Mouse (Mus musculus) adrenal gland, postnatal 4 days (tissue): ENCODE measurements around the gene Fgfr2. TPM values are rescaled to one million over a fixed set of nuclear protein-coding genes. Genes with fewer than 3 reads are reported as not detected.

Experiments
- DNase-seq, 2 experiments: peaks; one replicate each; pipeline ENCODE4 v3.0.0; 2021 to 2022; ENCODE audit warnings: low spot score in 2 of 2, mixed read lengths in 2 of 2
- total RNA-seq, 2 experiments: library from RNA; stranded (reverse); gene quantifications; 2 replicates each; pipeline ENCODE4 v1.2.3; 2021

Fgfr2 gene
- total RNA-seq, 2 experiments from 2014 or later = 205 to 210 TPM

DNA sequence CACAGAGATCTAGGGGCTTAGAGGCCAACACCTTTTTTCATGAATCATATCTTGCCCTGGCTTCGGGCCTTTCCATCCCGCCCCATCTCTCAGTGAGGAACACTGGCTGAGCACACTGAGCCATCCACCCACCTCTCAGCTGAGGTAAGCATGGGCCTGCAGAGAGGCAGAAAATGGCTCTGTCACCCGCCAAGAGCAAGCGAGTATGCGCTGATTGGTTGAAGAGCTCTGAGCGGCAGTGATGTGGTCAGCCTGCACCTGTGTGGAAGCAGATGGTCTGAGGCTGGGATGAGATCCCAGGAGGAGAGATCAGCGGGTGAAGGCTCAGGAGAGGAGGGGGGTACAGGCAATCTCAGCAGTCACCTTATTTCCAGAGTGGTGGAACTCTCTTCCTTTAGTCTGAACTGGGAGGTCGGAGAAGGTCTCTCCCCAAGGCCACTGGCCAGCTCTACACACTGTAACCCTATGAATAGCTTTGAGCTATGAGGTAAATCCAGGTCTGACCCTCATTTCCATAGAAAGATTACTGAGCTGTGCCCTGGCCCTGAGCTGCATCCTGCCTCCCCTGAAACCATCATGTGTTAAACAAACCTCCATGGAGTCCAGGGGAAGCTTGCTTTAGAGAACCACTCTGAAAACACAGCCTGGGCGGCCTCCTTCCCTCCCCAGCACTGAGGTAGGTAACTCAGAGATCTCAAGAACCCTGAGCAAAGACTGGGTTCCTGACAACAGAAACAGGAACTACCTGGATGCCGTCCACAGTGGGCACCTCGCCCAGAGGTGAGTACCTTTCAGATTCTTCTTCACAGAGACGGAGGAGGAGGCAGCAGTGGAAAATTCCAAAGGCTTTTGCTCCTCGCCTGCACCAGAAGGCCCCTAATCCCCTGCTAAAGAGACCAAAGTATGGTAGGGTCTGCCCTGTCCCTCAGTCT is 316.0 kb downstream of the Fgfr2 start:
- DNase-seq = no peak

DNA sequence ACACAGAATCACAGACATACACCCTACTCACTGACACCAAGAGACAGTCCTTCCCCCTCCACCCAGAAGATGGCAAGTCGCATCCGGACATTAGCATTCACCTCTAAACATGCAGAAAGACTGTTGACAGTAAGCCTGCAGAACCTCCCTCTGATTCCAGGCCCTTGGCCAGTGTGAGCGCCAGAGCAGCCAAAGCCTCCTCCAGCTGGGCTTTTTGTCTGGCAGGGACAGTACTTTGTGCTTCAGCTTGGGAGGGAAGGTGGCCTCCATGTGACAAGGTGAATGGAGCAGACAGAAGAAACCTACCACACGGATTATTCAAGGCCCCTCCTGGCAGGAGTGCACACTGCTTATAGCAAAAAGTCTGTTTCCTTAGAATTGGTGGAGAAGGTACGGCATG is 316.9 kb downstream of the Fgfr2 start:
- DNase-seq = no peak

DNA sequence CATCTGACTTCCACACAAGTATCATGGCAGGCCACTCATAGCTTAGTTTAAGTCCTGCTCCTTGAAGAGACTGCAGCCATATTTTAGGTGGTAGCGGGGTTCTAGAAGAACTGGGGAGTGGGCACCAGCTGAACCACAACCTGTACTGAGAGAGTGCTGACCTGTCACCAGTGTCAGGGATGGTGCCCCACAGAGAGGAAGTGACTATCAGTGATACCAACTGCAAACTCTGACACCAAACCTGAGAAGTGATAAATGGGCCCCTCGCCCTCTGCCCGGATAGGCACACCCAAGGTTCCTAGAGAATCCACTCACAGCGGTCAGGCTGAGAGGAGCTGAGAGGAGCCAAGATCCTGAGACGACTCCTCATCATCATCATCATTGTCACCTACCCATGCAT is 318.2 kb downstream of the Fgfr2 start:
- no peak for DNase-seq

DNA sequence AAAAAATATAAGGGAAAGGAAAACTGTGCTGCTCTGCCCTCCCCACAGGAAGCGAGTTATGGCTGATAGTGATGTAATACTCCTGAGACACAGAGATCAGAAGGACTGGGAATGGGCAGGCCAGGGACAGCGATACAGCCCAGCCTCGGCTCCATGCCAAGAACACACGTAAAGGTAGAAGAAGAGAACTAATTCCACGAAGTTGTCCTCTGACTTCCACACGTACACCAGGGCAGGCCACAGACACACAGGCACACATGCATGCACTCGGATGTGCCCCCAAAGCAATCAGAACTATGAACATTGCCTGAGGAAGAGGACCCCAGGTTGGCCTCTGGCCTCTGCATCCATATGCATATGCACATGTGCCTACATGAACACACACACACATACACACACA is 318.7 kb downstream of the Fgfr2 start:
- no peak for DNase-seq

DNA sequence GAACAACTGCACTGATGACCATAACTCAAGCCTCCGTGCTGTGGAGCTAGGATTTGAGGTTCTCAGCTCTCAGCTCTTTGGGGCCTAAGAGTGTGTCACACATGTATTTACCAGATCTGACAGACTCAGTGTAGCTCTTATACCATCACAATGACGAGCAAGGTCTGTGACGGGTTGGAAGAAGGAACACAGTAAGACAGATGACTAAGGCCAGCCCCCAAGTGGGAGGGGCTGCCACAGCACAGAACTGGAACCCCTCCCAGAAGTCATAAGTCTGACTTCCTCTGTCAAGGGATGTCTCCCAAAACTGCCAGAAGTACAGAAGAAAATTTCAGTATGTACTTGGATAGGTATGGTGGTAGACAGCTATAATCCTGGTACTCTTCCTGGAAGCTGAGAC is 319.2 kb downstream of the Fgfr2 start:
- DNase-seq = no peak

DNA sequence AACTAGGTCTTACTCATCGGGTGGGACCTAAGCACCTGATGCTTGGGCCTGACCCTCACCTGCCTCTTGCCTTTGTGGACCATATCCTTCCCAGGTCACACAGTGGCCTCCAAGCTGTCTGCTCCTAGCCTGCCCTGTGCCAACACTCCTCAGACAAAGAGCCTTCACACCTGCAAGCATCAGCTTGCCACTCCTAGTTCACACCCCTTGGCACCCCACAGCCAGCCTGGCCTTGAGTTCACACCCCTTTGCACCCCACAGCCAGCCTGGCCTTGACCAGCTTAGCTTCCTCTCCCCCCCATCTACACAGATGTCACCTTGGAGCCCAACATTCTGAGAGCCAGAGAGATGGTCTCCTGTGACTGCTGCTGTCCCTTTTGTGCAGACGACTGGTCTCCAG is 319.8 kb downstream of the Fgfr2 start:
- no peak for DNase-seq

DNA sequence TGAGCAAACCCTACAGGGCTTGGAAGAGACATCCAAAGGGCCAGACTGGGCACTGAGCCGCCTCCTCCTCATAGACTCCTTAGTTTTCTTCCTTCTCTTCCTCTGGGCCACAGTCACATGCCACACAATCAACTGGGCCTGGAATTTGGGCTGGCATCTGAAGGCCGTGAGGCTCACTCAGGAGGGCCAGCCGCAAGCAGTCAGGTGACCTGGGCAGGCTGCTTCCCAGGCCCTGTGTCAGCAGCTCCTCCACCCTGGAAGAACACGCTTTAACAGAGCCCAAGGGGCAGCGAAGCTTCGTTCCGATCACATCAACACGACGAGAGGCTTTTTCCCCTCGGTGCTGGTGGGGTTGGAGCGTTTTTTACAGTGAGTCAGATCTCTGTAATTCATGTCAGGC is 320.5 kb downstream of the Fgfr2 start:
- no peak for DNase-seq

DNA sequence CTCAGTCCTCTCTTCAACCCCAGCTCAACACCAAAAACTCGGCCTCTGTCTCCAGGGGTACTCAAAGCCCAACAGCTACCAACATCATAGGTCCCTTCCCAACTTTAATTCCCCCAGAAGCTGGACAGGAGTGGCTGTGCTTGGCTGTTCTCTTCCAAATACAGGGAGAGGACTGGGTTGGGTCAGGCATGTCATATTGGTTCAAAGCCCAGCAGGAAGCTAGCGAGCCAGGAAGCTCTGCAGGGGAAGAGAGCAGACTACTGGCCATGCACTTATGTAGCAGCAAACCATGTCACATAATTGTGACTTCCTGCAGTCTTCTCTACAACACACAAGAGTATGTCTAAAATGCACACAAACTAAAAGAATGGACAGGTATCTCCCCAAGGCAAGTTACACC is 321.1 kb downstream of the Fgfr2 start:
- no peak for DNase-seq

DNA sequence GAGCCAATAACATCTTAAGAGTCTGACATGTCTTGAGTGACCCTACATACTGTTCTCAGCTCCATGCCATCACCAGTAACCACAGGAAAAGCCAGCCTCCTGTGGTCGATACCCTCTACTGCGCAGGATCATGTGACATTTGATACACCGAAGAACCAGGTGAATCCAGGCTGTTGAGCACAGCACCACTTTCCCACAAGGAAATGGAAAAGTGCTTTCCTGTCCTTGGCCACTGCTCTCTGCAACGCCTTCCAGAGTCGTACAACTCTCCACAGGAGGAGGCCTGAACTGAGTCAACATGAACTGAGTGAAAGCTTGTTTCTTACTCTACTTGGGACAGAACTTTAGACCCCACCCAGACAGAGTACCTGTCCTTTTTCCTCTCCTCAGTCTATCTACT is 321.6 kb downstream of the Fgfr2 start:
- no peak for DNase-seq

DNA sequence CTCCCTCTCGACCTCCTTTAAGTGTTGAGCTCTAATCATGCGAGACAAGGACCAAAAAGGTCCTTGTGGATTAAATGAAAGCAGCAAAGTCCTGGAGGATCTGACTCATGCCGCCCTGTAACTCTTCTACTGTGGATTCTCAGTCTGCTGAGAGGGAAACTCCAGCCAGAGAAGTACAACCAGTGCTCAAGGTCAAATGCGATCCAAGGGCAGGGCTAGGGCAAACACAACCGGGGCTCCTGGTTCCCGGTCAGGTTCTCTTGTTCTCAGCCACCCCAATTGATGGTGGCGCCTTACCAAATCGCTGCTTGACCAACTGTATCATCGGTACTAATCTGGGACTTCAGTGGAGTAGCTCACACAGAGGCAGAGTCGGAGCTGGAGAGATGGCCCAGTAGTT is 322.3 kb downstream of the Fgfr2 start:
- no peak for DNase-seq

DNA sequence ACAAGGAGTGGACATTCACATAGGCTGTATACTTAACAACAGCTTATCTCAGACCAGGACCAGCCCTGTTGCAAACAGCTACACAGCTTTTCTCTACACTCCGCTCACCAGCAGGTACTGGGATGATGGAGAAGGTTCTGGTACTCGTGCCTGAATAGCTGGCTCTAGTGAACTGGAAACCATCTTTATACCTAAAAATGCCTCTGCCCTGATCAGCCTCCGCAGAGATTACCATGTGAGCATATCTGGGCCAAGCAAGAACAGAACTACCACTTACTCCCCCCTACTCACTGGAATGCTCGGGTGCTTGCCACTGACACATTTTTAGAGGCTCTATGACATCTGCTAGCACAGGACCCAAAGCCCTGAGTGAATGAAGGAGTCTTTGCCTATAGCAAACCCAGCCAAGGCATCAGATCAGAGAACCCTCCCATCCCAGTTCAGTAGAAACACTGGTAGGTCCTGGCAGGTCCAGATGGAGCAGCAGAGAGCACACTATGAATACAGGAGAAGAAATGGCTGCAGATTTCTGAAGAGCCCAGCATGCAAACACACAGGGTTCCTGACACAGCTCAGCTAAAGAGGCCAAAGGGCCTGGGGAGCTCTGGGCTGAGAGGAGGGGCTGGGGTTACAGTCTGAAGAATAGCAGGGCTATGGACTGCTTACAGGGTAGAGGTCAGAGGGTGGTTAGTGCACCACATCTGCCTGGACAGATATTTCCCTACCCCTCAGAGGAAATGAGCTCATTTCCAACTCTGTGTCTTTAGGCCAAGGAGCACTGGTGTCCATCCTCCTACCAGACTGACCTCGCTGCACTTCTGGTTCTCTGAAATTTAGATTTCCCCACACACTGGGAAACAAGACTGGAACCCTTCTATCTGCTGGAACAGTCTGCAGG is 323.8 kb downstream of the Fgfr2 start:
- peak in 1 of 2 experiments; percentile 2 for DNase-seq

DNA sequence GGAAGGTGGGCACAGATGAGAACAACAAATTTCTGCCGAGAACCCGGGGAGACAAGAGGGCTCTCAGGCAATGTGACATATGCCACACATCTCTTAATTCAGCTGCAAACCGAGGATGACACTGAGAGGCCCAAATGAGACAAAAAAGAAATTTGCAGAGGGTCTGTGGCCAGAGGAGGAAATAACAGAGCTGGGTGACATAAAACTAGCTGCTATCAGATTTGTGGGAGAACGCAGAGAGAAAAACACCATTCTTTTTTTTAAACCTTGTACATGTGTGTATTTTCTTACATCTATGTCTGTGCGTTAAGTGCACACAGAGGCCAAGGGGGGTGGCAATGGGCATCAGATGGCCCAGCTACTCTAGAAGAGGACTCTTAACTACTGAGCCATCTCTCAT is 328.0 kb downstream of the Fgfr2 start:
- DNase-seq = no peak

DNA sequence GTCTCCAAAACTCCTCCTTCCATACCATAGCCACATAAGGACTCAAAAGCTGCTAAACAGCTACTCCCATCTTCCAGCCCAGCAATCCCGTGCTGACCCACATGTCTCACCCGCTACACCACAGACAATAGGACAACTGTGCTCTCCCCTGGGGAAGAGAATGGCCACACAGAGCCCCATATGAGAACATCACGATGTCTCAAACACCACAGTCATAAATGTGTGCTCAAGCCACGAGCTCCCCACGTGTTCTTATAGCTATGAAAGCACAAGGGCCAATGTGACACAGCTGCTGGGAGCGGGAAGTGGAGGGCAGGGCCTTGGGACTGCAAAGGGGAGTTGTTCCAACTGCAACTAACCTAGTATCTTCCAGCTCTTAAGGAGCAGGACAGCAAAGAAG is 329.7 kb downstream of the Fgfr2 start:
- DNase-seq = no peak

DNA sequence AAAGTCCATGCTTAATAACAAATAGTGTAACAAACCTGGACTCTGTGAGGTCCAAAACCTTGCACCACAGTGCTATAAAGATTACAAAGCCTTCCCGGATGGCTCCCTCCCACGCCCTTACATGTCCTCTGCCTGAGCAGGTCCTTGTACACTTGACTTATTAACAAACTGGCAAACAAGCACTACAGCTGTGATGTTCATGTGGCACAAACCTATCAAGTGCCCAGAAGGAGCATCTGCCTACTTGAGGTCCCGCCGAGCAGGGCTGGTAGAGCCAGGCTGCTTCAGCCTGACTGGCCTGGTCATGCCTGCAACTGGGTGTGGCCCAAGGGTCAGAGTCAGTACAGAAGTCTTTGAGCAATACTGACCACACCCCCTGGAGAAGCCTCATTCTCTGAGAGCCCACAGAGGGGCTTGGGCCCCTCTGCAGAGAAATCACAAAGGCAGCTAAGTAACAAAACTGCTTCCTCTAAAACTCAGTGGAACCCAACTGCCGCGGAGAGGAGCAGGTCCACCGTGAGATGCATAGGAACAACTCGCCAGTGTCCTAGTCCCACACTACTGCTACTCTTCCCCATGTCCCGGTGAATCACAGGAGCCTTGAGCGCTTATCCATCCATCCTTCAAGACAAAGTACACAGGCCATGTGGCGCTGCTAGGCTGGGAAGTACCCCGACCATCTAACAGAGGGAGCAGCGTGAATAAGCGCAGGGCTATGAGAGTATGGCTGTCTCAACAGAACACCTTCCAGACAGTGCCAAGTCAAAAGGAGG is 332.5 kb downstream of the Fgfr2 start:
- DNase-seq = no peak

DNA sequence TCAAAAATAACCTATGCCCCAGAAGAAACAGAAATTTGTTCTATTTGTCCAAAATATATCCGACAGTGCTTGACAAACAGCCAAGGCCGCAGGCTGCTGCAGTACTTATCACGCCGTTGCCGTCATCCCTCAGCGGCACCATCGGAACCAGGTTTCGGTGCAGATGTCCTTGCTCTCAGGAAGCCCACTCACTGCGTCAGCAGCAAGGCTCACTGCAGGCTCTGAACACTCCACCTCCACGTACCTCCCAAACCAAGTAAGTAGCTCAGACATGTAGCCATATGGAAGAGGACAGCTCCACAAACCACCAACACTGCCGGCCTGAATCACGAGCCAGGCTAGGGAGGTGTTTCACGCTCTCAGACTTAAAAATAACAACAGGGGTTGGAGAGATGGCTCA is 334.3 kb downstream of the Fgfr2 start:
- no peak for DNase-seq

DNA sequence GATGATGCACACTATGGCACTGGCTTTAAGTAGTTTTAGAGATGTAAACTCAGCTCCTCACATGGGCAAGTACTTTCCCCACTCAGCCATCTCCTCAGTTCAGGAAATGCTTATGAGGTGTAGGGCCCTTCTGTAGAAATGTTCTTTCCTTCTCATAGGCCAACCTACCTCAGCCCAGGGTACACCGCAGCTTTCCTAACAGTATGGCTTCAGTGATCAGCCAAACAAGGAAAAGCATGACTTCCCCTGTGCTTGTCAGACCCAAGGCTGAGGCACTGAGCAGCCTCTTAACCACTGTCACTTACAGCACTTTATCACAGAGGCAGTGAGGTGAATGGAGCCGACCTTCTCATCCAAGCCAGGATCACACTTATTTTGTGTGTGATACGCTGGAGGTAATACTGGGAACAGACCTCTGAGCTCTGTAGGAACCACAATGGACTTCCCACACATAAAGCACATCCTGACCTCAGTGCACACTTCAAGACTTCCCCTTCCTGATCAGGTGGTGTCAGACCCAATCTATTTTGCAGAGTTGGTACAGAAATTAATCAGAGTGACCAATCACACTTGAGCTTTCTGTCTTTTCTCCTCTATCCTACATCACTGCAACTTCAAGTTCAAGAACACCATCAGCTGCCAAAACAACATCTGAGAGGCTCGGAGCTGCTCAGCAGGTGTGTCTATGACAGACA is 335.5 kb downstream of the Fgfr2 start:
- DNase-seq = no peak

DNA sequence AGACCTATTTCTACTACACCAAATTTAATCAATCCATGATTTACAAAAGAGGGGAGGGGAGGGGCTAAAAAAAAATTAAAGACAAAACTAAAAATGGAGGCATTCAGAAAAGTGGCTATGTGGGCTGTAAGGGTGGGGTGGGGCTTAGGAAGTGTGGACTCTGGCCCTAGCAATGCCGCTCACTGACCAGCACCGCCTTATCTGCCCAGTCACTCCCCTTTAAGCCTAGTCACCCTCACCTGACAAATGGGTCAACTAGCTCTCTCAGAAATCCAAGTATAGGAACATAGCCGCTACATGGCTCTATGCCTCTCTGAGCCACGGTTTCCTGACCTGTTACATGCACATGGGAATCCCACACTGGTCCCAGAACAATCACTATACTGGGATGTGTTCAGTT is 336.1 kb downstream of the Fgfr2 start:
- no peak for DNase-seq

DNA sequence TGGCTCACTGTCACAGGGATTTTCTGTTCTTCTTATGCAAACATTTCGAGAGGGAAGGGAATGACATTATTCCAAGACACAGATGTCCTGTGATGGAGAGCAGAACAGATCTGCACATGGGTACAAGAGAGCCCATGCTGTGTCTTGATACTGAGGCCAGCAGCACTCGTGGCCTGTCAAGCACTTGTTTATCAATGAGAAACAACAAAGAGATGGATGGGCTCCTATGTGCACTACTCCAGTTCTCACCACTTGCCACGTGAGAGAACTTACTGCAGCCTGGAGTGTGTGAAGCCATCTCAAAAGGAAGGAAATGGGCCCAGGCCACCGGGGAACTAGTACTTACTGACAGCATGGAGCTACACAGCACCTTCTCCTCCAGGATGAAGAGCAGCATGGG is 336.6 kb downstream of the Fgfr2 start:
- no peak for DNase-seq

DNA sequence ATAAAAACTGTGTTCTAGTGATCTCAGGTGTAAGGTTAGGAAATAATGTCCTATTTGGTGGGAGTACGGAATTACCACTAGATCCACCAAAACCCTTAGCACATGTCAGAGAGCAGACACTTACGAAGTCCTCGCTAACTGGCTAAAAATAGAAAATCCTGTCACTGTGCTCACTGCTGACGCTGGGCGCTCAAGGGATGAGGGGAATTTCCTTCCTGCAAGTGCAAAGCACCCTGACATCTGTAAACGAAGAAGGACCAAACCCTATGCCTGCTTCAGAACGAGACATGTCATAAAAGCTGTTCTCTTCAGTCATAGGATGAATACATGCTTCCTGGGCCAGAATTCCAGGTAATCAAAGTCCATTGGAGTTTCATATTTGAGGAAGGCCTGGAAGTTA is 337.1 kb downstream of the Fgfr2 start:
- no peak for DNase-seq

DNA sequence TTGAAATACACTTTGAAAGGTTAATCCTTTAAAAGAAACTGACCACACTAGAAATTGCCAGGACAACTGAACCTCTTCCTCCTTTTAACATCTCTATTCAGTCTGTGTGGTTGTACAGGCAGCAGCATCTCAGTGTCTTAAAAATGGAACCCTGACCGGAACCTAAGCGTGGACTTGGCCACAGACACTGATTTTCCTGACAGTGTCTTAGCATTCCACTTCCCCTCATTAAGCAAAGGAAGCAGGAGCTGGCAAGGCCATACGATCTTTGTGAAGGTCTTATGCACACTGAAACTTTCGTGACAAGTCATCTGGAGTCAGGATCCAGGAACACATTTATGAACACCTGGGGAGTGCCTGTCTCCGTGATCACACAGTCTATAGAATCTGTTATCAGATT is 339.0 kb downstream of the Fgfr2 start:
- no peak for DNase-seq

DNA sequence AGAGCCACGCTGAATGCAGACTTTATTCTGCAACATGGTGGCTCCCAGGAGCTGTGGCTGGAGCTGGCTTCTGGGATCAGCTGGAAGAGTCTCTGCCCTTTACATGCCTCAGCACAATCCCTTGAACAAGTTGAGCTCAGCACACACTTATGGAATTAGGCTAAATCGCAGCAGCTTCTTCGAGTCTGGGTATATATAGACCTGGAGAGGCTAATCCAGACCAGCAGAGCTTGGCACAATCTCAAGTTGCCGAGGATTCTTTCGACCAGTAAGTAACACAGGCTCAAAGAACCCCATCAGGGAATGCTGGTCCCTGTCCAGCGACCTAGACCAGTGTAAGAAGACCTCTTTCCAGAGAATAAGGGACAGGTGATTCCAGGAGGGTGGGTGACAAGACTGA is 341.3 kb downstream of the Fgfr2 start:
- no peak for DNase-seq
